Mouse (Mus musculus): ENCODE data around the gene Ctdsp2.

Ctdsp2 gene

DNA sequence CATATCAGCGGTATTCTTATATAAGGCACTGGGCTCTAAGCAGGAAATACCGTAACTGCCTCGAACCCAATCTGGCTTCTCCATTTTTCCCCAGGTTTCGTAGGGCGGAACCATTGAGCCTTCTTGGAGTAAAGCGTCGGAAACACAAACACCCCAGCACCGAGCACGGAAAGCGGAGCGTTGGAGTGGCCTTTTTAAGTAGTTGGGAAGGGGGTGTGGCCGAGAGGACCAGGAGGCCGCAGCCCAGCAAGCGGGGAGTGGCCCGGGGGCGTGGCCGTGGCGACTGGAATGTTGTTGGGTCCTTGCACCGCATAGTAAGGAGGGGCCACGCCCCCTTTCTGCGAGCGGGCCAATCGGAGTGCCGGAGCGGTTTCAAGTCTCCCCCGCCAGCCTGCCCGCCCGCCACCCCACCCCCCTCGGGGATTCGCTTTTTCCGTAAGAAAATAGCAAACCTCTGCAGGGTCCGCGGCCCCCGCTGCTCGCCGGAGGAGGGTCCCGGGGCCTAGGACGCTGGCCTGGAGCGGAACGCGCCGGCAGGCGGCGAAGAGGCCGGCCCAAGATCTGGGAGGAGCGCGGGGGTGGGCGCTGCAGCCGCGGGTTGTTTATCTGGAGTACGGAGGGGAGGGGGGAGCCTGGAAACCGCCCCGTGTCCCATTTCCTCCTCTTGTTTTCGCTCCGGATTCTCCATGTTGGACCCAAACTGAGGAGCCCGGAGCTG is at the start of gene Ctdsp2:
Gene Ctdsp2 (plus strand): TSS at position 441 of the 718 bp plus-strand sequence.
- peak; percentile 100 for DNase-seq (ENCODE audit: low spot score)

DNA sequence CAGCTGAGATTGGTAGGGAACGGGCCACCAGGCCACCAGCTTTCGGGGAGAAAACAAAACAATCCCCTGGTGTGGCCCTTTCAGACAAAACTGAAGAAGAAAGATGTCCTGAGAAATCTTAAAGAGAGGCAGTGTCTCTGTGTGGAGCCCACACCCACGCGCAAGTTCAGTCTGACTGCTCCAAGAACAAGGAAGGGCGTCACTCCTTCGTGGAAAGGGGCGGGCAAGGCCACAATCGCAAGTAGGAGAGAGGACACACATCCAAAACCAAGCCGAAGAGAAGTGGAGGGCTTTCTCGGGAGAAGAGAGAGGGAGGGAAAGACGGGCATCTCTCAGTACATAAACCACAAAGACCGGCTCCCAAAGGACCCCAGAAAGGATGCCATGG is 49.7 kb upstream of the Ctdsp2 start:
- DNase-seq (ENCODE audit: low spot score): no peak

GRCm38 (mm10) chr10:126929543-126929942 is 49.0 kb upstream of the Ctdsp2 start:
- no peak for DNase-seq (ENCODE audit: low spot score)

DNA sequence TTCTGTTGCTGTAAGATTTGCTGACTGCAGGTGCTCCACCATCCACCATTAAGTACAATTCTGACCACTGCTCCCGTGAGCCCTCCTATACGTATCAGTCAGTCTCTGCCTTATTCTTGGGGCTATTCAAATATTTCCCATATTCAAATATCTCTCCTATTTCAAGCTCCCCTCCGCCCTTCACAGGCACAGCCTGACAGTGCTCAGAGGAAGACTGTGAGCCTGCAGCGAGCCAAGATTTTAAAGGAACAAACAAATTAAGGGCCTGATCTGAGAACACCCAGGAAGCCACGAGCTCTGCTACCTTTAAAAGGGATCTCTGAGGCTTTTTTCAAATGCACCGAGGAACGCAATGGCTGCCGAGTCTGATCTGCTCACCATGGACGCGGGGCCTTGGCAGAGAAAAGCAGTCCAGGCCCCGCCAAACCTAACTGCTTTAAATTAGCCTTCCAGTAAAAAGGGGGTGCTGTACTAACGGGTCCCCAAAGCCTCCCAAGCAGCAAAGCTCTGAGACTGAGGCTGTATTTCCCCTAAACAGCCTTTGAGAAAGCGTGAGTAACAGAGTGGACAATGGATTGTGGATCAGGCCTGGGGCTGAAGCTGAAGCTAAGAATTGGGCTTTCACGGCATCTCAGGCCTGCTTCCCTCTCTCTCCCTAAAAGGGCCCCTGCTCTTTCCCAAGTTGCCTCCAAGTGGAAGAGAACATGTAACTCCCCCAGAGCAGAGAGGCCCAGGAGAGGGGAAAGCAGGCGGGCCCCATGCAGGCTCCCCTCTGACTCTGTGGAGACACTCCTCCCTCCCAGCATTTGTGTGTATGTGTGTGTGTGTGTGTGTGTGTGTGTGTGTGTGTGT is 48.0 kb upstream of the Ctdsp2 start:
- peak; percentile 58 for DNase-seq (ENCODE audit: low spot score)

- DNase-seq (ENCODE audit: low spot score): no peak
Measured at GRCm38 (mm10) chr10:126931123-126931759, 47.3 kb upstream of the Ctdsp2 start.

- no peak for DNase-seq (ENCODE audit: low spot score)
Measured at GRCm38 (mm10) chr10:126931760-126932139, 46.8 kb upstream of the Ctdsp2 start.

- DNase-seq (ENCODE audit: low spot score): no peak
Measured at GRCm38 (mm10) chr10:126934561-126934960, 44.0 kb upstream of the Ctdsp2 start.

- DNase-seq (ENCODE audit: low spot score): no peak
Measured at GRCm38 (mm10) chr10:126935121-126935520, 43.4 kb upstream of the Ctdsp2 start.

DNA sequence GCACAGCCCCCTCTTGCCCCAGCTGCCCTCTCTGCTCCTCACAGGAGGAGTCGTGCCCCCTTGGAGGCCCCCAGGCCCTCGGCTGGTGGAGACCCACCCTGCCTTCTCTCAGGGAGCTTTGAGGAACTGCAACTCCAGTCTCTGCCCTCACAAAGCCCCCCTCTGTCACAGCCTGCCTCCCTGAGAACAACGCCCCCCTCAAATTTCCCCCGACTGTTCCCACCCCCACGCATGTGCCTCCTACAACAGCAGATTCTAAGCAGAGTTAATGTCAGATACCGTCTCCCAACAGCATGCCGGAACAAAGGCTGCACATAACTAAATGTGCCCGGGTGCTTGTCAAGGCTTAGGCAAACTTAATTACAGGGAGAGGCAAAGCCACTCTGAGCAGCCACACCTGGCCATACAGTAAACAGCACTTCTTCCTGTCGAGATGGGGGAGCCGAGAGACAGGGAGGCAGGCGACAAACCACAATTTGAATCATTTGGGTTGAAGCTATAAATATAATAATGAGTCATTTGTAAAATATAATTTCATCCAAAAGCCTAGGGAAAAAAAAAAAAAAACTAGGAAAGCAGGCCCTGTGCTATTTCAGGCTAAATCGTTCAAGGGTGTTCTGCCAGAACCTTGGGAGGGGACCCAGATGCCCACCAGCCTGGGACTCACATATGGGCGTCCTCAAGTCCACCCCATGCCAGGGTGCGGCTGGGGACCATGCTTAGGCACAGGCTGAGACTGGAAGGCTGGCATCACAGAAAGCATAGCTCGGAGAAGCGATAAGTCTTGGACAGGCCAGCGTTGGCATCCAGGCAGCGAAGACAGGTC is 42.7 kb upstream of the Ctdsp2 start:
- DNase-seq (ENCODE audit: low spot score): no peak

- no peak for DNase-seq (ENCODE audit: low spot score)
Measured at GRCm38 (mm10) chr10:126940949-126941348, 37.6 kb upstream of the Ctdsp2 start.

GRCm38 (mm10) chr10:126945531-126945930 is 33.0 kb upstream of the Ctdsp2 start:
- DNase-seq (ENCODE audit: low spot score): no peak

DNA sequence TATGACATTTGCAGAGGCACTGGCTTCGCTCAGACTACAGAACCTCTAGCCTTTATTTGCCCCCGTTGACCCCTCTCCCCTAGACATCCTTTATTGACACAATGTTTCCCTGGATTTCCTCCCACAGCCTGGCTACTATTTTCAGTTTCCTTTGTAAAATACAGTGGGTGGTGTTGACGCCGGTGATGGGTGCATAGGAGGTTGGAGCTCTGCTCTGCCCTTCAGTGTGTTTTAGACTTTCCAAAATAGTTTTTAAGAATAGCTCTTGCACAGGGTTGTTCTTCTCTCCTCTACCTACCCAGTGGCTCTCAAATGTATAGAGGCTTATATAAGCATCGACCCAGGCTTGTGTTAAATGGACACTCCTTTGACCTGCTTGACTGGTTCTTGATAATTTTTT is 28.7 kb upstream of the Ctdsp2 start:
- DNase-seq (ENCODE audit: low spot score): no peak

GRCm38 (mm10) chr10:126950572-126950971 is 27.9 kb upstream of the Ctdsp2 start:
- no peak for DNase-seq (ENCODE audit: low spot score)

- no peak for DNase-seq (ENCODE audit: low spot score)
Measured at GRCm38 (mm10) chr10:126952375-126952774, 26.1 kb upstream of the Ctdsp2 start.

- DNase-seq (ENCODE audit: low spot score): no peak
Measured at GRCm38 (mm10) chr10:126953029-126953471, 25.5 kb upstream of the Ctdsp2 start.

GRCm38 (mm10) chr10:126956692-126957358 is 21.7 kb upstream of the Ctdsp2 start:
- DNase-seq (ENCODE audit: low spot score): peak; percentile 52

- DNase-seq (ENCODE audit: low spot score): peak; percentile 89
Measured at GRCm38 (mm10) chr10:126957359-126958107, 21.0 kb upstream of the Ctdsp2 start.

DNA sequence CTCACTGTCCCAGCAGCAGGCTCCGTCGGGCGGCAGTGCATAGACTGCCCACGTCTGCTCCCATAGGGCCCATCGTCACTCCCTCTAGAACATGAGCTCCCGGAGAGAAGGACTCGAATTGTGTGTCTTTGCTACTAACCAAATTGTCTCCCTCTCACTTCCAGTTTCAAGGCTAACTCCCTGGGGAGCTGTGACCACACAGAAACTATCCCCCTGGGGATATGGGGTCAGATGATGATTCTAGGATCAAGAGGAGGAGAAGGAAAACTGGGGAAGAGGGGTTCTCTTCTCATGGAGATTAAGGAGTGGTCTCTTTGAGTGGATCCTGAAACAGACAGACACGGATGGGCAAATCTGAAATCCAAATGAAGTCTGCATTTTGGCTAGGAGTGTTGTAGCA is 18.0 kb upstream of the Ctdsp2 start:
- no peak for DNase-seq (ENCODE audit: low spot score)

DNA sequence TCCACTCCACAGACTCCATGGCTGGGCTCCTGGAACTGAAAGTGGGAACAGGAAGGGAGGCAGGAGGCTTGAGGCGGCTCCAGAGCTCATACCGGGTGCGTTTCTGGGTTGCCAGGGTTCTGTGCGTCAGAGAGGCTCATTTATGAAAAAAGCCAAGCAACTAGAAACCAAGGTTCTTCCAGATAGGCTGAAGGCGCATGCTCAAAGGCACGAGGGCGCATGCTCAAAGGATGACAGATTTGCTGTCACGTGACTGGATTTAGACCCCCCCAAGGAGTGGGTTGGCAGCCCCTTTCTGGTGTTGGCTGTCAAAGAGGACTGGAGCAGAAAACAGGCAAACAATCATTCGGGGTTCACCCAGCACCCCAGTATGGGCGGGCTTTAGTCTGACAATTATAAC is 16.8 kb upstream of the Ctdsp2 start:
- no peak for DNase-seq (ENCODE audit: low spot score)

- peak; percentile 69 for DNase-seq (ENCODE audit: low spot score)
Measured at GRCm38 (mm10) chr10:126962271-126962965, 16.1 kb upstream of the Ctdsp2 start.
